Mouse (Mus musculus): Measurements from ENCODE around the gene Mtmr14.
A peak's percentile ranks its signal among the peaks of the same experiment; 100 is the strongest.

The Mtmr14 gene

DNA sequence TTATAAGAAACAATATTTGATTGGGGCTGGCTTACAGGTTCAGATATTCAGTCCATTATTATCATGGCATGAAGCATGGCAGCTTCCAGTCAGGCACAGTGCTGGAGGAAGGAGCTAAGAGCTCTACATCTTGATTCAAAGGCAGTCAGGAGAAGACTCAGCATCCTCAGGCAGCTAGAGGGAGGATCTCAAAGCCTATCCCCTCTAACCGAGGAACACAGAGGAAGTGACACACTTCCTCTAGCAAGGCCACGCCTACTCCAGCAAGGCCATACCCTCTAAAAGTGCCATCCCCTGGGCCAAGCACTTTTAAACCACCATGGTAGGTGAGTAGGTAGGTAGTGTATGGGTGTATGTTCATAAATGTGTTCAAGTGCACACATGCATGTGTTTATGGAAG lies 92.9 kb downstream of the Mtmr14 start:
- DNase-seq (ENCODE audit: low read depth, low spot score): peak; percentile 68
